In genomic region chr7:113241901-113242661, GRCm38 (mm10) we compare ENCODE assay signal across 8 mouse cellular contexts. TPM values are rescaled to one million over a fixed set of nuclear protein-coding genes. Genes with fewer than 3 reads are reported as not detected.
DNase-seq lines count a peak whose midpoint lies in the region; ATAC-seq and TF ChIP-seq lines count a peak whose summit lies in the region.

No protein-coding gene starts in this region.

- no peak for TF ChIP-seq RAD21 in MEL (IDR thresholded peaks at IDR 0.05; ENCODE audit: low read depth, low read length)

- no peak for TF ChIP-seq POLR2A in MEL (IDR thresholded peaks at IDR 0.05; ENCODE audit: control insufficient read depth in 1 of 2, insufficient read depth in 1 of 2, low read depth in 1 of 2, low read length in 2 of 2, poor library complexity in 1 of 2)

- peaks cover 0 to 23% of the 10 kb centered on the region in 2 experiments; a peak in 2 of 4 replicates for H3K36me3 ChIP-seq in MEL (ENCODE audit: control insufficient read depth in 1 of 2, insufficient read depth in 2 of 2, low read length in 2 of 2)
- no peaks in the 10 kb centered on the region for H3K36me3 ChIP-seq in intestine, embryonic 16.5 days (ENCODE audit: control insufficient read depth, insufficient read depth, low read length)
- H3K36me3 ChIP-seq in stomach, embryonic 14.5 days (ENCODE audit: control insufficient read depth, insufficient read depth, low read length), result no peaks in the 10 kb centered on the region

- H3K9me3 ChIP-seq in MEL (replicated peaks; ENCODE audit: insufficient read depth, low read length), result no peaks in the 10 kb centered on the region
- H3K9me3 ChIP-seq in intestine, embryonic 16.5 days (ENCODE audit: control insufficient read depth, low read length), result no peaks in the 10 kb centered on the region
- no peaks in the 10 kb centered on the region for H3K9me3 ChIP-seq in stomach, embryonic 14.5 days (ENCODE audit: control insufficient read depth, low read depth, low read length)

- WGBS in intestine, embryonic 16.5 days, result 56% methylated on average over 12 of the region's 12 CpGs
- 55% methylated on average over 12 of the region's 12 CpGs for WGBS in stomach, embryonic 14.5 days

- H3K4me1 ChIP-seq in MEL (ENCODE audit: control insufficient read depth in 1 of 2, insufficient read depth in 2 of 2, low read length in 2 of 2), result peaks cover 8 to 34% of the 10 kb centered on the region in 2 experiments
- H3K4me1 ChIP-seq in intestine, embryonic 16.5 days (ENCODE audit: control insufficient read depth, insufficient read depth, low read length), result peaks cover 14% of the 10 kb centered on the region
- H3K4me1 ChIP-seq in stomach, embryonic 14.5 days (ENCODE audit: control insufficient read depth, insufficient read depth, low read length), result peaks cover 26% of the 10 kb centered on the region

- DNase-seq in left cerebral cortex, adult 2 months (ENCODE audit: extremely low spot score in 1 of 2, low spot score in 2 of 2), result no peak
- no peak for DNase-seq in left cerebral cortex, adult 8-10 months (ENCODE audit: low spot score in 2 of 2)
- peak; percentile 62 for DNase-seq in MEL (ENCODE audit: low read depth, low spot score)
- peak; percentile 77 to 82 for DNase-seq in cerebellum, postnatal 14 days
- no peak for DNase-seq in left cerebral cortex, postnatal 25 days (ENCODE audit: low spot score in 2 of 2)
- DNase-seq in urinary bladder, postnatal 25 days (ENCODE audit: low spot score), result no peak

- H3K4me3 ChIP-seq in left cerebral cortex, adult 2 months, result no peak overlapping the region
- no peak overlapping the region for H3K4me3 ChIP-seq in MEL (ENCODE audit: control insufficient read depth in 1 of 2, insufficient read depth in 1 of 2, low read depth in 2 of 2, low read length in 2 of 2)
- H3K4me3 ChIP-seq in intestine, embryonic 16.5 days (ENCODE audit: low read length), result no peak overlapping the region
- no peak overlapping the region for H3K4me3 ChIP-seq in stomach, embryonic 14.5 days (ENCODE audit: low read depth, low read length)

- H3K4me2 ChIP-seq in intestine, embryonic 16.5 days (ENCODE audit: low read depth, low read length), result no peak overlapping the region
- no peak overlapping the region for H3K4me2 ChIP-seq in stomach, embryonic 14.5 days (replicated peaks; ENCODE audit: low read depth, low read length)

- no peak for TF ChIP-seq CTCF in left cerebral cortex, adult 2 months (IDR thresholded peaks at IDR 0.05)
- no peak for TF ChIP-seq CTCF in MEL (IDR thresholded peaks at IDR 0.05 in 2 of 3, conservative IDR thresholded peaks at IDR 0.05 in 1 of 3; ENCODE audit: control insufficient read depth in 1 of 3, insufficient read depth in 1 of 3, low read depth in 2 of 3, low read length in 3 of 3, poor library complexity in 1 of 3, severe bottlenecking in 1 of 3)

- peak; percentile 70 for ATAC-seq in intestine, embryonic 16.5 days
- ATAC-seq in stomach, embryonic 14.5 days (ENCODE audit: insufficient number of reproducible peaks, insufficient read depth, low FRiP score, low read depth), result no peak

- H3K27me3 ChIP-seq in MEL (ENCODE audit: control insufficient read depth in 1 of 2, insufficient read depth in 2 of 2, low read length in 2 of 2), result no peaks in the 10 kb centered on the region
- no peaks in the 10 kb centered on the region for H3K27me3 ChIP-seq in intestine, embryonic 16.5 days (replicated peaks; ENCODE audit: control insufficient read depth, insufficient read depth, low read length)
- no peaks in the 10 kb centered on the region for H3K27me3 ChIP-seq in stomach, embryonic 14.5 days (ENCODE audit: control insufficient read depth, insufficient read depth, low read length)

- TF ChIP-seq EP300 in MEL (IDR thresholded peaks at IDR 0.05; ENCODE audit: low read depth in 1 of 2, low read length in 2 of 2), result no peak

- intact Hi-C loops in left cerebral cortex, adult 2 months (cut with DNase I), result no loop called here
- intact Hi-C loops in left cerebral cortex, postnatal 25 days (cut with DNase I), result no loop called here

- H3K79me2 ChIP-seq in MEL (ENCODE audit: control insufficient read depth, insufficient read depth, low read length, poor library complexity), result no peaks in the 10 kb centered on the region

- H3K27ac ChIP-seq in left cerebral cortex, adult 2 months, result peak overlapping the region; percentile 13
- no peak overlapping the region for H3K27ac ChIP-seq in MEL (ENCODE audit: control insufficient read depth, low read depth, low read length)
- H3K27ac ChIP-seq in intestine, embryonic 16.5 days (ENCODE audit: low read length), result 0 out of 2 replicates have a peak overlapping the region, but pooled peaks have one; percentile 14
- peak overlapping the region; percentile 21; the same call in 1 of the 2 replicates for H3K27ac ChIP-seq in stomach, embryonic 14.5 days (ENCODE audit: low read length)

- H3K9ac ChIP-seq in MEL (ENCODE audit: control insufficient read depth, low read depth, low read length, poor library complexity, severe bottlenecking), result no peak overlapping the region
- no peak overlapping the region for H3K9ac ChIP-seq in intestine, embryonic 16.5 days (ENCODE audit: low read depth, low read length)
- H3K9ac ChIP-seq in stomach, embryonic 14.5 days (replicated peaks; ENCODE audit: low read depth, low read length), result no peak overlapping the region

TF ChIP-seq in MEL, 35 proteins besides CTCF, POLR2A, EP300 and RAD21:
- TF ChIP-seq CHD1 (IDR thresholded peaks at IDR 0.05; ENCODE audit: low read depth, low read length), result no peak
- TF ChIP-seq MAFK (IDR thresholded peaks at IDR 0.05; ENCODE audit: borderline replicate concordance, low read depth, low read length), result no peak
- peak; percentile 38 for TF ChIP-seq TAL1 (IDR thresholded peaks at IDR 0.05; ENCODE audit: low read length)
- no peak for TF ChIP-seq MAZ (IDR thresholded peaks at IDR 0.05; ENCODE audit: low read depth, low read length)
- no peak for TF ChIP-seq SMC3 (IDR thresholded peaks at IDR 0.05; ENCODE audit: low read depth, low read length)
- TF ChIP-seq ZKSCAN1 (IDR thresholded peaks at IDR 0.05; ENCODE audit: low read depth, low read length), result no peak
- TF ChIP-seq ETS1 (IDR thresholded peaks at IDR 0.05; ENCODE audit: low read depth, low read length), result peak; percentile 75

RNA-seq across cellular contexts. Expression of gene Arntl, which starts 34.8 kb away (rescaled TPM):
- 10 to 100 TPM; 41.6 to 50.4 TPM for total RNA-seq in left cerebral cortex, adult 2 months (2021)
- total RNA-seq in left cerebral cortex, adult 8-10 months (2022), result 10 to 100 TPM; 29.6 to 37.8 (median 30.6) TPM
- 2.0 and 3.7 TPM in 2 replicates for total RNA-seq in MEL (2012; rRNA removed)
- polyA plus RNA-seq in MEL (2012; ENCODE audit: insufficient read depth in 1 of 2, insufficient read length in 2 of 2, low read depth in 1 of 2, low replicate concordance in 2 of 2, missing spikeins in 1 of 2), result 1 to 10 TPM in 1 of 2 experiments, not detected in 1; 4.5 TPM
- polyA plus RNA-seq in intestine, embryonic 16.5 days (2015; fragmentation: Nextera tagmentation; extraction: Ambion mirVana), result 8.6 and 8.9 TPM in 2 replicates
- 14.0 and 14.6 TPM in 2 replicates for polyA plus RNA-seq in stomach, embryonic 14.5 days (2014; fragmentation: Nextera tagmentation; extraction: Ambion mirVana)
- total RNA-seq in left cerebral cortex, postnatal 25 days (2021), result 10 to 100 TPM; 38.1 to 48.8 TPM

Comparison
In these comparisons a context has a peak if more than half of its experiments do, and no peak if none do; other contexts are left out.
1. DNase-seq: peak in MEL (single experiment) and cerebellum, postnatal 14 days (2 of 2); none in left cerebral cortex, adult 2 months (0 of 2), left cerebral cortex, adult 8-10 months (0 of 2), left cerebral cortex, postnatal 25 days (0 of 2) and urinary bladder, postnatal 25 days (single experiment).